Mouse (Mus musculus): Measurements from ENCODE around the gene E130114P18Rik.

Gene E130114P18Rik

GRCm38 (mm10) chr4:97593869-97594268 is 184.0 kb downstream of the E130114P18Rik start:
- DNase-seq, result no peak

- DNase-seq, result no peak
Measured at GRCm38 (mm10) chr4:97589790-97590189, 188.1 kb downstream of the E130114P18Rik start.

GRCm38 (mm10) chr4:97587412-97588010 is 190.4 kb downstream of the E130114P18Rik start:
- no peak for DNase-seq

GRCm38 (mm10) chr4:97585170-97585569 is 192.7 kb downstream of the E130114P18Rik start:
- no peak for DNase-seq

- no peak for DNase-seq
Measured at GRCm38 (mm10) chr4:97584445-97585130, 193.3 kb downstream of the E130114P18Rik start.

DNA sequence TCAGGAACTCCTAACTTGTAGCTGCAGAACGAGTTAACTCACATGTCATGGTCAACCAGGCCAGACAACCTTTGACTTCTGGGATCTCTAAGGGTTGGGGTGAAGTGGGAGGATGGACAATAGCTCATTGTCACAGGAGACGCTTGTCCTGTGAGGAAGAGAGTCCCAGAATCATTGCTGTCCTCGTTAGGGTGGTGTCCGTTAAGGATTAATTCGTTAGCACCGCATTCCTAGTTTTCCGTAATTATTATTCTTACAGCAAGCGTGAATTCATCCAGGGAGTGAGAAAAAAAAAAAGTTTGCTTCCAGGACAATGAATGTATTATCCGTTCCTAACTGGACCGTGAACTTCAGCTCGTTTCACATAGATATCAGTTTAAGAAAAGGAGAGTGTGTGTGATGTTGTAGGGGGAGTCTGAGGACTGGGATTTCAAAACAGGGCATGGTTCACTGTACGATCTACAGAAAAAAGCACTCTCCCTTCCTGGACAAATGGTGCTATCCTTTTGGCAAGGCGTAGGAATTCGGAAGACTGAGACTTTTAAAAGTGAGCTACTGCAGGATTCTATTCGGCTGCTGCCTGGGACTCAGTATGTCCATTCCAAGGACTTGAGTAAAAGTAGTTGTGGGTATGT is 195.0 kb downstream of the E130114P18Rik start:
- no peak for DNase-seq

DNA sequence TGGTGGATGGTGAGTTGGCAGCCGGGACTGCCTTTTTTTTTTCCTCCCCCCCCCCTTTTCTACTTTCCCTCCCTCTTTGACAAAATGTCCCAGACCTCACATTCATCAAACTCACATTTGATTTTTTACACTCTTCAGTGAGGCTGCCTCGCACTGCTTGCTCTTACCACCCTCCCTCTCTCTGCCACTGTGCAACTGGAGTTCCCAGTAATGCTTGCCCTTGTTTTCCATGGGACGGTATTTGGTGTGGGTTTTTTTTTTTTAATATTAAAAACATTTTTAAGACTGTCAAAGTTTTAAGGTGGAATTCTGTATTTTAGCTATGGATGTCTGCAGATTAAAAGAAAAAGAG is 195.8 kb downstream of the E130114P18Rik start:
- DNase-seq, result no peak

- no peak for DNase-seq
Measured at GRCm38 (mm10) chr4:97581314-97582063, 196.4 kb downstream of the E130114P18Rik start.

DNA sequence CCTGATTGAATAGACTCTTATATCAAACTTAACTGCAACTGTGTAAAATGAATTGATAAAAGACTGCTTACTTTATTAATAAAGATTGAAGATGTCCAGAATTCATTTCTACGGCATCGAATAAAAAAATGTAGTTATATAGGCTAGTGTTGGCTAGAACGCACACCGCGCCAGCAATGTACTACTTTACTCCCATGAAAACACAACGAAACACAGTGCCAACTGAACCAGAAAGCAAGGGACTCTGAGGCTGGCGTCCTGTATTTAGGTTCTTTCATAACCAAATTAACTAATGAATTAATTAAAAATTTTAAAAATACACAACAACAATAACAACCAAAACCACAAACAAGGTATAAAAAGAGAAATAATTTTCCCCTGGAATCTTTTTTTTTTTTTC is 197.0 kb downstream of the E130114P18Rik start:
- DNase-seq, result no peak

GRCm38 (mm10) chr4:97578571-97579165 is 199.2 kb downstream of the E130114P18Rik start:
- no peak for DNase-seq

DNA sequence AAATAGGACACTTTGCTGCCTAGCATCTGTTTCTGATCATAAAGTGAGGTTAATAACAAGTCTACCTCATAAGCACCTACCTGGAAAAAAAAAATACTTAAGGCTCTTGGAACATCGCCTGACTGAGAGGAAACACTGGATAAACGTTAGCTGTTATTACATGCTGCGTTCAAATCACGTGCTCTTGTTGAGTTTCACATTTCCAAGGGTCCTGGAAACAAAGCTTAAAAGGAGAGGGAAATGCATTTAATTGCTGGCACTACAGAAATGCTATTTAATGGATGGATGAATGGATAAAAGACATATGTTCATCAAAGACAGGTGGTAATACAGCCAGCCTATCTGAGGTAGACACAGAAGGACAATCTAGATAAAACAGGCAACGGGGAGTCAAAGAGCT is 200.4 kb downstream of the E130114P18Rik start:
- no peak for DNase-seq

GRCm38 (mm10) chr4:97575447-97575846 is 202.4 kb downstream of the E130114P18Rik start:
- no peak for DNase-seq

GRCm38 (mm10) chr4:97569320-97569719 is 208.6 kb downstream of the E130114P18Rik start:
- DNase-seq, result no peak

DNA sequence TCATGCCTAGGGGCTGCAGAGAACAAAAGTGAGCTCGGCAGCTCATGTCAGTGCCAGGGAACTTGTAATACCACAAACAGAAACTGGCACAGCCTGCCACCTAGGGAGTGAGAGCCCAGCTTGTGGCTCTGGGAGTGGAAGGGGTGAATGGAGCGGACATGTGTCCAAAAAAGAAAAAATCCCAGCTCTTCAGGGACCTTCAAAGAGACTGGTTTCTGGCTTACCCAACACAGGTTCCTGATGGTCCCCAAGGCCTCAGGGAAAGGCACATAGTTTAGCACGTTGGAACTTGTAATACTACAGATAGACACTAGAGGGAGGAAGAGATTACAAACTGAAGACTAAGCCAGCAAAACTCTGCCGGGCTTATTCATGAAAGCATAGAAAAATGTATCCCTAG is 213.2 kb downstream of the E130114P18Rik start:
- DNase-seq, result no peak

DNA sequence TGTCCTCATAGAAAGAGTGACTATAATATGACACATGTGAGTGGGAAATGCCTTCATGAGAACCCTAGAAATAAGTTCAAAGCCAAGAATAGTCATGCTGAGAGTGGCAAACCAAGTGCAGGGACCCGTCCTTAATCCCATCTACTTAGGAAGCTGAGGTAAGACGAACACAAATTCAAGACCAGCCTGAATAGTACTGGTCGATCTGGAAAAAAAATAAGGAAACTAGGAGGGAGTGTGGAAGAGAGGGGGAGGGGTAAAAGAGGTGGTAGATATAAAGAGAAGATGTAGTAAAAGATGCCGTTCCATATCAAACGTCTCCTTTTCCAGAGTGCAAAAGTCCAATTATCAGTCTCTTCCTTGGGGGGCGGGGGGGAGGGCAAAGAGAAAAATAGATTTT is 213.7 kb downstream of the E130114P18Rik start:
- DNase-seq, result no peak

DNA sequence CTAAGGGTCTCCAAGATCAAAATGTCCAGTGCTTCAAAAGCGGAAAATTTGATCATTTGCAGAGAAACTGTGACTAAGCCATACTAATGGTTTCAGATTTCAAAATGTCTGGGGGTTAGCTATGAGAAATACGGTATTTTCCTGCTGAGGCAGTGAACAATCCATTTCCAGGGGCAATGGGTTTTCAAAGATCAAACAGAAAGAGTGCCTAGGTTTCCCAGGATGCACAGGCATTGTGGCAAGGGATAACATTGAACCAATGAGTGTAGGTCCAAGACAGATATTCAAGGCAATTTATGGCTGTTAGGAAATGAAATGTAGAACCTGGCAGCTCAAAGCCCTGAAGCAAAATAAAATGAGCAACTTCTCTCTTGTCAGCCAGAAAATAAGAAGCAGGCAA is 220.3 kb downstream of the E130114P18Rik start:
- DNase-seq, result no peak

GRCm38 (mm10) chr4:97544016-97544415 is 233.9 kb downstream of the E130114P18Rik start:
- no peak for DNase-seq

GRCm38 (mm10) chr4:97532072-97532471 is 245.8 kb downstream of the E130114P18Rik start:
- no peak for DNase-seq

GRCm38 (mm10) chr4:97528517-97528916 is 249.4 kb downstream of the E130114P18Rik start:
- no peak for DNase-seq
